Mouse (Mus musculus) neural tube, embryonic 11.5 days (tissue): ENCODE data around the gene Alpl. TPM values are rescaled to one million over a fixed set of nuclear protein-coding genes. Genes with fewer than 3 reads are reported as not detected.
A peak's percentile ranks its signal among the peaks of the same experiment; 100 is the strongest.

Experiments
- ATAC-seq: fragments of 200-750 bp; cut with Nextera tagmentation; 2 replicates; pipeline ENCODE4 v1.8.0; 2017; ENCODE audit warnings: moderate number of reproducible peaks, mild to moderate bottlenecking, moderate TSS enrichment, moderate library complexity; ENCODE audit not compliant: insufficient read depth, low FRiP score, low TSS enrichment
- DNase-seq: peaks from one replicate; pipeline ENCODE4 v3.0.0-alpha.2; 2015; ENCODE audit warnings: low spot score
- H3K27ac ChIP-seq: fragments of 300-500 bp; sonication (generic); 2 replicates; pipeline ENCODE4 v1.5.1; 2014; ENCODE audit warnings: low read depth, mild to moderate bottlenecking, low read length
- H3K27me3 ChIP-seq: fragments of 300-500 bp; sonication (generic); 2 replicates; pipeline ENCODE4 v1.6.1; 2014; ENCODE audit warnings: mild to moderate bottlenecking, low read length, mixed read lengths; ENCODE audit not compliant: control insufficient read depth, insufficient read depth
- H3K36me3 ChIP-seq: fragments of 300-500 bp; sonication (generic); 2 replicates; pipeline ENCODE4 v1.6.1; 2014; ENCODE audit warnings: mild to moderate bottlenecking, low read length, moderate library complexity, mixed read lengths; ENCODE audit not compliant: control insufficient read depth, insufficient read depth
- H3K4me1 ChIP-seq: fragments of 300-500 bp; sonication (generic); 2 replicates; pipeline ENCODE4 v1.6.1; 2014; ENCODE audit warnings: low read length, mixed read lengths; ENCODE audit not compliant: control insufficient read depth, insufficient read depth
- H3K4me2 ChIP-seq: fragments of 300-500 bp; sonication (generic); 2 replicates; pipeline ENCODE4 v1.6.1; 2014; ENCODE audit warnings: low read depth, mild to moderate bottlenecking, moderate library complexity
- H3K4me3 ChIP-seq: fragments of 300-500 bp; sonication (generic); 2 replicates; pipeline ENCODE4 v1.5.1; 2014; ENCODE audit warnings: low read depth, low read length
- H3K9ac ChIP-seq: fragments of 300-500 bp; sonication (generic); 2 replicates; pipeline ENCODE4 v1.6.1; 2014; ENCODE audit warnings: mild to moderate bottlenecking, low read length
- H3K9me3 ChIP-seq: fragments of 300-500 bp; sonication (generic); 2 replicates; pipeline ENCODE4 v1.6.1; 2016; ENCODE audit warnings: low read length; ENCODE audit not compliant: control insufficient read depth
- WGBS: fragments of 180-500 bp; shearing (Covaris S2); extraction: QIAGEN DNeasy Blood & Tissue Kit; methylation state at CpG from one replicate; pipeline ENCODE4 v1.1.7; 2014; 5-methylcytosine and 5-hydroxymethylcytosine counted together
- polyA plus RNA-seq: library from polyadenylated mRNA; unstranded; fragments of >200 nt; fragmentation: Nextera tagmentation; extraction: Ambion mirVana; gene quantifications from 2 replicates; pipeline ENCODE4 v1.2.1, GENCODE M21; 2014

Alpl gene
- polyA plus RNA-seq, 1 experiment from 2014 or later, result 12.3 TPM

- H3K36me3 ChIP-seq, result no peaks in the 10 kb centered on the region
- H3K9me3 ChIP-seq, result no peaks in the 10 kb centered on the region
- 83% methylated on average over 4 of the region's 4 CpGs for WGBS
- no peaks in the 10 kb centered on the region for H3K4me1 ChIP-seq
- H3K27ac ChIP-seq, result no peak overlapping the region
- no peak overlapping the region for H3K4me2 ChIP-seq
- H3K4me3 ChIP-seq, result no peak overlapping the region
- ATAC-seq, result no peak
- no peak for DNase-seq
- no peaks in the 10 kb centered on the region for H3K27me3 ChIP-seq
- H3K9ac ChIP-seq, result no peak overlapping the region
Observed at GRCm38 (mm10) chr4:137748726-137749125, 47.5 kb downstream of the Alpl start.

- ATAC-seq (no peak), DNase-seq (no peak)
- whole genome bisulfite sequencing, result 77% methylated on average over 5 of the region's 5 CpGs
- no peaks in the 10 kb centered on the region for H3K27me3 ChIP-seq
- no peaks in the 10 kb centered on the region for H3K36me3 ChIP-seq
- no peak overlapping the region for H3K27ac ChIP-seq
- no peak overlapping the region for H3K4me3 ChIP-seq
- no peaks in the 10 kb centered on the region for H3K9me3 ChIP-seq
- H3K4me2 ChIP-seq, result no peak overlapping the region
- no peaks in the 10 kb centered on the region for H3K4me1 ChIP-seq
- no peak overlapping the region for H3K9ac ChIP-seq
Observed at GRCm38 (mm10) chr4:137747590-137747989, 48.6 kb downstream of the Alpl start.

- WGBS, result 87% methylated on average over 9 of the region's 9 CpGs
- Histone ChIP-seq H3K9ac (no peak overlapping the region), H3K4me2 (no peak overlapping the region)
Observed at GRCm38 (mm10) chr4:137747091-137747490, 49.1 kb downstream of the Alpl start.

GRCm38 (mm10) chr4:137744433-137744918 lies 51.7 kb downstream of the Alpl start:
- Histone ChIP-seq H3K4me2 (no peak overlapping the region), H3K27me3 (no peaks in the 10 kb centered on the region), H3K4me3 (no peak overlapping the region), H3K36me3 (no peaks in the 10 kb centered on the region), H3K4me1 (no peaks in the 10 kb centered on the region), H3K9ac (no peak overlapping the region), H3K9me3 (no peaks in the 10 kb centered on the region), H3K27ac (no peak overlapping the region)
- no peak for ATAC-seq
- no peak for DNase-seq
- 67% methylated on average over 13 of the region's 13 CpGs for WGBS

More at GRCm38 (mm10) chr4:137747091-137747490, 49.1 kb downstream of the Alpl start:
- DNase-seq, result no peak
- Histone ChIP-seq H3K4me1 (no peaks in the 10 kb centered on the region), H3K27ac (no peak overlapping the region), H3K27me3 (no peaks in the 10 kb centered on the region), H3K36me3 (no peaks in the 10 kb centered on the region), H3K4me3 (no peak overlapping the region), H3K9me3 (no peaks in the 10 kb centered on the region)
- no peak for ATAC-seq

- H3K36me3 ChIP-seq, result no peaks in the 10 kb centered on the region
- no peak overlapping the region for H3K27ac ChIP-seq
- DNase-seq (no peak), ATAC-seq (no peak)
- H3K27me3 ChIP-seq, result no peaks in the 10 kb centered on the region
- WGBS, result 70% methylated on average over 7 of the region's 7 CpGs
- no peak overlapping the region for H3K4me3 ChIP-seq
- no peak overlapping the region for H3K4me2 ChIP-seq
- no peaks in the 10 kb centered on the region for H3K4me1 ChIP-seq
- no peaks in the 10 kb centered on the region for H3K9me3 ChIP-seq
- no peak overlapping the region for H3K9ac ChIP-seq
Observed at GRCm38 (mm10) chr4:137743791-137744190, 52.4 kb downstream of the Alpl start.

- Histone ChIP-seq H3K27ac (no peak overlapping the region), H3K4me3 (no peak overlapping the region), H3K4me1 (no peaks in the 10 kb centered on the region), H3K9me3 (no peaks in the 10 kb centered on the region), H3K36me3 (no peaks in the 10 kb centered on the region), H3K27me3 (no peaks in the 10 kb centered on the region), H3K9ac (no peak overlapping the region), H3K4me2 (no peak overlapping the region)
- ATAC-seq (no peak), DNase-seq (no peak)
- 92% methylated on average over 7 of the region's 7 CpGs for WGBS
Observed at GRCm38 (mm10) chr4:137740350-137740749, 55.8 kb downstream of the Alpl start.

- no peak overlapping the region for H3K27ac ChIP-seq
- peak; percentile 45; the same call in 1 of the 2 replicates for ATAC-seq
- H3K4me1 ChIP-seq, result no peaks in the 10 kb centered on the region
- H3K36me3 ChIP-seq, result no peaks in the 10 kb centered on the region
- H3K9ac ChIP-seq, result no peak overlapping the region
- peak overlapping the region; percentile 27 for H3K4me2 ChIP-seq
- H3K27me3 ChIP-seq, result no peaks in the 10 kb centered on the region
- WGBS, result 51% methylated on average over 9 of the region's 9 CpGs
- H3K9me3 ChIP-seq, result no peaks in the 10 kb centered on the region
- no peak overlapping the region for H3K4me3 ChIP-seq
- DNase-seq, result peak; percentile 64
Observed at GRCm38 (mm10) chr4:137739151-137739923, 56.8 kb downstream of the Alpl start.

GRCm38 (mm10) chr4:137737760-137738159 lies 58.4 kb downstream of the Alpl start:
- Histone ChIP-seq H3K4me1 (no peaks in the 10 kb centered on the region), H3K4me2 (no peak overlapping the region)
- no peak for DNase-seq

GRCm38 (mm10) chr4:137736220-137736701 lies 59.9 kb downstream of the Alpl start:
- Histone ChIP-seq H3K9me3 (no peaks in the 10 kb centered on the region), H3K36me3 (no peaks in the 10 kb centered on the region), H3K9ac (no peak overlapping the region), H3K4me1 (no peaks in the 10 kb centered on the region), H3K27me3 (no peaks in the 10 kb centered on the region), H3K27ac (no peak overlapping the region), H3K4me3 (no peak overlapping the region), H3K4me2 (no peak overlapping the region)
- DNase-seq, result no peak
- no peak for ATAC-seq
- WGBS, result 59% methylated on average over 11 of the region's 11 CpGs

More at GRCm38 (mm10) chr4:137737760-137738159, 58.4 kb downstream of the Alpl start:
- no peaks in the 10 kb centered on the region for H3K36me3 ChIP-seq
- WGBS, result 78% methylated on average over 3 of the region's 3 CpGs
- no peak overlapping the region for H3K9ac ChIP-seq
- H3K9me3 ChIP-seq, result no peaks in the 10 kb centered on the region
- H3K27ac ChIP-seq, result no peak overlapping the region
- no peak overlapping the region for H3K4me3 ChIP-seq
- no peaks in the 10 kb centered on the region for H3K27me3 ChIP-seq
- ATAC-seq, result no peak
